Mouse (Mus musculus) thymus, postnatal 4 days (tissue): ENCODE results near the gene Lce3f.

Source experiments
- DNase-seq: peaks from one replicate; pipeline ENCODE4 v3.0.0; 2021

Lce3f gene

GRCm38 (mm10) chr3:92991926-92992325 is at the start of gene Lce3f:
Gene Lce3f (plus strand): TSS chr3:92992226.
- DNase-seq: no peak

DNA sequence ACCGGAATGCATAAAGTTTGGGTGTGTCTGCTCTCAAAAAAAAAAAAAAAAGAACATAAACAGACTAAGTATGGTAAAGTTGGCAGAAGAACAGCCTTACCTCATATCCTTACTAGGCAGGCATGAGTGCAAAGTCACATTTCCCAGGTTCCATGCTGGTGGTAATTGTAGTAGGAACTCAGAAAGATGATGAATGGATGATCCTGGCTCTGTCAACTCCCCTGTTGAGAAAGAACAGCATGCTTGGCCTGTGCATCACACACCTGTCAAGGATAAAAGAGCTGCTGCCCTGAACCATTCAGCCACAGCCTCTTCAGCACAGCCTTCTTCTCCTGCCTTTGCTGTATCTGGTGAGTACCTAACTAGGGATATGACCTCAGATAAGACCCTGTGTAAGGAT is 47.8 kb upstream of the Lce3f start, which contains the start of gene Lce3c:
Gene Lce3c, plus strand, starts transcription at position 301 of the 400 bp plus-strand sequence.
- no peak for DNase-seq

GRCm38 (mm10) chr3:92957090-92957489 is 34.9 kb upstream of the Lce3f start, which contains the start of gene Lce3d:
Gene Lce3d (plus strand): TSS chr3:92957390.
- DNase-seq: no peak

DNA sequence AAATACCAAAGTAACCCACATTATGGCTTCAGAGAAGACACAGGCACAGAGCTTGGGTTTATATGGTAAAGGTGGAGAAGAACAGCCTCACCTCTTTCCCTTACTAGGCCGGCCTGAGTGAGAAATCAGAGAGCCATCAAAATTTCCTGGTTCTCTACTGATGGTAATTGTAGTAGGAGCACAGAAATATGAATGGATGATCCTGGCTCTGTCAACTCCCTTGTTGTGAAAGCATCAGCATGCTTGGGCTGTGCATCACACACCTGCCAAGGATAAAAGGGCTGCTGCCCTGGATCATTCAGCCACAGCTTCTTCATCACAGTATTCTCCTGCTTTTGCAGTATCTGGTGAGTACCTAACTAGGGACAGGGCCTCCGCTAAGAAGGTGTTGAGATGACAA is 25.3 kb upstream of the Lce3f start, which contains the start of gene Lce3e:
Gene Lce3e, plus strand, starts transcription at position 301 of the 400 bp plus-strand sequence.
- DNase-seq: no peak

- no peak for DNase-seq
Measured at GRCm38 (mm10) chr3:92978484-92978883, 13.5 kb upstream of the Lce3f start.

GRCm38 (mm10) chr3:92998691-92999090 is 6.7 kb downstream of the Lce3f start:
- peak; percentile 51 for DNase-seq

GRCm38 (mm10) chr3:93000621-93001020 is 8.6 kb downstream of the Lce3f start:
- no peak for DNase-seq

GRCm38 (mm10) chr3:93002843-93003242 is 10.8 kb downstream of the Lce3f start:
- DNase-seq: no peak

DNA sequence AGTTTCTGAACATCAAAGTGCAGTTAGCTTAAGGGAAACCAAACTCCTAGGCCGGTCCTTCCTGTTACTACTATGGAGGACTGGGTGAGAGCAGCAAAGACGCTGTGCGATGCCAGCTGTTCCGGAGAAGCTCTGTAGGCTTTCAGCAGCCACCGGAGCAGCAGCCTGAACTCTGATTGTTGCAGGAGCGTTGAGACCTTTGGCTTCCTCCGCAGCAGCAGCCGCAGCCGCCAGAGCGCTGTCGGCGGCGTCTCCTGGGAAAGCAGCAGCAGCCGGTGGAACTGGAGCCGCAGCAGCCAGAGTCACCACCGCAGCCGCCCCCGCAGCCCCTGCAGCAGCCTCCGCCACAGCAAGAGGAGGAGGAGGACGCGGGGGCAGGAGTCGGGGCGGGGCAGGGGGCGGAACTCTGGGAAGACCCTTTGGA is 22.4 kb downstream of the Lce3f start:
- peak; percentile 8 for DNase-seq

GRCm38 (mm10) chr3:93014871-93015270 is 22.8 kb downstream of the Lce3f start:
- DNase-seq: no peak

GRCm38 (mm10) chr3:93015460-93016104 is 23.6 kb downstream of the Lce3f start, which contains the start of gene Crct1:
Gene Crct1 (minus strand): TSS chr3:93015687.
- no peak for DNase-seq

DNA sequence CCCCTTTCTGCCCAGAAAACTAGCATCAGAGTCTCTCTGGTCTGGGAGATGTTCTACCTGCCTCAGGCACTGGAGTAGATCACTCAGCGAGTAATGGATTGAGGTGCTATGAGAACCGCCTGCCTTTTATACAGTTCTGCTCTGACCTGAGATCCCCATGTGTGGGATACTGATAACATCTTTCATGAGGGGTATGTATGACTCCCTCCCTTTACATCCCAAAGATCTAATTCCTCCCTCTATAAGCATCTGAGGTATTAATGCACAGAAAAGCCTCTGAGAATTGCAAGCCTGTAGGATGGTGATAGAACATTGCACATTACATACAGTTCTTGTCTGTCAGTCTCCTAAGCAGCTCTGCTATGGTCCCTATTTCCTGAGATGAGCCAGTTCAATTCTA is 26.9 kb downstream of the Lce3f start, which contains the start of gene Lce1m:
Gene Lce1m, minus strand, starts transcription at position 101 of the 400 bp plus-strand sequence.
- no peak for DNase-seq

DNA sequence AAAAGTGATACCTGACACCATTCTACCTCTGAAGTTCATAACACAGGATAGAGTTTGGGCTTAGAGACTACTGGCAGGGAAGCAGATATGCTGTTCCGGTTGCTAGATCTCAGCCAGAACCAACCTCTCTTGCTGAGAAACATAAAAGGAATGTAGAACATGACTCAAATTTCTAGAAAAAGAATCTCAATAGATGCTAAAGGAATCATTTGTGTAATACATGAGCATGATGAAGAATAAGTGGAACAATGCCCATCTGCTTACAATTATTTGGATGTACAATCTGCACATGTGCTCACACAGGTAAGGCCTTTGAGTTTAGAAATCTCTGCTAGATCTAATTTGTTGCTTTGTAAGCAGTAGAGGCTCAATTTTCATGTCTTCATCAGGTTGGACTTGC is 29.1 kb downstream of the Lce3f start:
- no peak for DNase-seq

- no peak for DNase-seq
Measured at GRCm38 (mm10) chr3:93023411-93024184, 31.6 kb downstream of the Lce3f start.

GRCm38 (mm10) chr3:93025486-93025885 is 33.5 kb downstream of the Lce3f start:
- no peak for DNase-seq

DNA sequence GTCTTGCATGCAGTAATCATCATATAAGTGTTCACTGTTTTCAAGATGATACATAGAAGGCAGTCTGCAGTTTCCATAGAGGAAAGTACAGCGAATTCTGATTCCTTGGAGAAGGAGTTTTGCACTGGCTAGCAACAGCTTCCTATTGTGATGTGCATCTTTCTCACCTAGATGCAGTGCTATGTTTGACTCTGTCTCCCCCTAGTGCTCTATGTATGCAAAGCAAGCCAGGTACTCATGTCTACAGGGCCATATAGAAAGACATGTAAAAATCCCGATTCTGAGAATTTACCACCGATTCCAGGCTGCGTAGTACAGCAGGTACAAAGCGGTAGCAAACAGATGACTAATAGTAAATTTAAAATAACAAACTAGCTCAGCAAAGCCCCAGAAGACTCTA is 39.4 kb downstream of the Lce3f start:
- no peak for DNase-seq
